Mouse (Mus musculus) ovary, adult 2 months (tissue): ENCODE measurements around the gene Rnf138rt1. TPM values are rescaled to one million over a fixed set of nuclear protein-coding genes. Genes with fewer than 3 reads are reported as not detected.

Source experiments
- polyA plus RNA-seq: library from polyadenylated mRNA; depleted of rRNA; stranded (reverse); fragments of >200 nt; gene quantifications from 2 replicates; pipeline ENCODE4 v1.2.3, GENCODE M21; 2012; rRNA removed

Gene Rnf138rt1
- 0.35 and 0.41 TPM in 2 replicates for polyA plus RNA-seq

GRCm38 (mm10) chrX:163760617-163761434 lies at the start of gene Rnf138rt1:
Gene Rnf138rt1 (minus strand): TSS chrX:163761329.

Other genes with a start within 250 kb of the Rnf138rt1 start
- gene Grpr, start 211.7 kb downstream of the Rnf138rt1 start, polyA plus RNA-seq = 0.41 TPM in 1 of 2 replicates, not detected in the other
- 1.9 and 4.6 TPM in 2 replicates for gene Ap1s2, start 147.7 kb upstream of the Rnf138rt1 start, polyA plus RNA-seq
- 10.3 and 12.7 TPM in 2 replicates for gene Zrsr2, start 197.3 kb upstream of the Rnf138rt1 start, polyA plus RNA-seq